ENCODE assay signal across 26 mouse cellular contexts in genomic region chr13:46011232-46011631, GRCm38 (mm10). TPM values are rescaled to one million over a fixed set of nuclear protein-coding genes. Genes with fewer than 3 reads are reported as not detected.
A peak's percentile ranks its signal among the peaks of the same experiment; 100 is the strongest.
DNase-seq lines count a peak whose midpoint lies in the region; ATAC-seq and TF ChIP-seq lines count a peak whose summit lies in the region.
"Had no signal": no experiment of that assay in that cellular context is flagged by ENCODE, and none has a peak within 500 bp of the region (broad histone marks: within the 10 kb centered on the region; RNA-seq: fewer than 3 reads in every experiment).

No protein-coding gene starts in this region.

- TF ChIP-seq POLR2A in heart, adult 2 months (IDR thresholded peaks at IDR 0.05; ENCODE audit: insufficient read depth, low read depth, low read length): no peak

- H3K4me1 ChIP-seq in heart, adult 2 months (ENCODE audit: control insufficient read depth, insufficient read depth, low read length): peaks cover 6% of the 10 kb centered on the region
- peaks cover 8% of the 10 kb centered on the region for H3K4me1 ChIP-seq in lung, embryonic 15.5 days
- peaks cover 6 to 16% of the 10 kb centered on the region in 2 experiments; a peak in 3 of 4 replicates for H3K4me1 ChIP-seq in ES-E14 (ENCODE audit: control insufficient read depth in 2 of 2, insufficient read depth in 2 of 2, low read length in 2 of 2, poor library complexity in 1 of 2)
- H3K4me1 ChIP-seq in stomach, embryonic 15.5 days: peaks cover 5% of the 10 kb centered on the region; the same call in 1 of the 2 replicates

- H3K9me3 ChIP-seq in lung, embryonic 15.5 days: no peaks in the 10 kb centered on the region
- H3K9me3 ChIP-seq in ES-E14 (ENCODE audit: control insufficient read depth, insufficient read depth, low read depth, low read length): no peaks in the 10 kb centered on the region
- no peaks in the 10 kb centered on the region for H3K9me3 ChIP-seq in stomach, embryonic 15.5 days
- H3K9me3 ChIP-seq: embryonic facial prominence, embryonic 12.5 days; heart, embryonic 13.5 days; limb, embryonic 15.5 days; megakaryocyte, embryonic 14.5 days; midbrain, embryonic 13.5 days had no signal

- H3K4me3 ChIP-seq in heart, adult 2 months: no peak overlapping the region
- no peak overlapping the region for H3K4me3 ChIP-seq in lung, embryonic 15.5 days
- peak overlapping the region; percentile 3 to 40; a peak in 2 of 4 replicates for H3K4me3 ChIP-seq in ES-E14 (ENCODE audit: insufficient read depth in 1 of 2, low read depth in 1 of 2, low read length in 2 of 2, poor library complexity in 1 of 2, severe bottlenecking in 1 of 2)
- H3K4me3 ChIP-seq in stomach, embryonic 15.5 days (replicated peaks): no peak overlapping the region
- H3K4me3 ChIP-seq: embryonic facial prominence, embryonic 12.5 days; heart, embryonic 13.5 days; limb, embryonic 15.5 days; megakaryocyte, embryonic 14.5 days; midbrain, embryonic 13.5 days had no signal

- no peak for TF ChIP-seq CTCF in heart, adult 2 months (IDR thresholded peaks at IDR 0.05)

- no peaks in the 10 kb centered on the region for H3K27me3 ChIP-seq in heart, adult 2 months (ENCODE audit: control insufficient read depth, insufficient read depth, low read length)
- H3K27me3 ChIP-seq in lung, embryonic 15.5 days: peaks cover 13% of the 10 kb centered on the region; the same call in 1 of the 2 replicates
- H3K27me3 ChIP-seq in stomach, embryonic 15.5 days (replicated peaks): 0 out of 2 replicates have a peak, but pooled peaks cover 4% of the 10 kb centered on the region
- H3K27me3 ChIP-seq: embryonic facial prominence, embryonic 12.5 days; midbrain, embryonic 13.5 days had no signal

- TF ChIP-seq EP300 in heart, adult 2 months (IDR thresholded peaks at IDR 0.05; ENCODE audit: insufficient read depth, low read depth, low read length): no peak

- H3K79me2 ChIP-seq in heart, adult 2 months (replicated peaks; ENCODE audit: control insufficient read depth, insufficient read depth, low read length): no peaks in the 10 kb centered on the region

- 34% methylated on average over 9 of the region's 9 CpGs for WGBS in heart, adult 2 months
- WGBS in lung, embryonic 15.5 days: 30% methylated on average over 9 of the region's 9 CpGs
- WGBS in stomach, embryonic 15.5 days: 29% methylated on average over 9 of the region's 9 CpGs

- ATAC-seq in lung, embryonic 15.5 days (ENCODE audit: borderline replicate concordance, extremely low read depth, low FRiP score, low TSS enrichment): peak; percentile 42; the same call in 1 of the 2 replicates
- peak; percentile 50; the same call in 1 of the 2 replicates for ATAC-seq in stomach, embryonic 15.5 days (ENCODE audit: insufficient read depth, low FRiP score, low read depth)
- ATAC-seq in megakaryocyte, adult 5-6 weeks (ENCODE audit: poor library complexity, severe bottlenecking): no peak
- ATAC-seq: forebrain, postnatal 0 days; hindbrain, postnatal 0 days; midbrain, embryonic 13.5 days had no signal

- in situ Hi-C loops in ES-E14 (cut with MboI; ENCODE audit: low sequenced_read_pairs in 2 of 2, unreplicated experiment in 2 of 2): no loop called here

- no peak overlapping the region for H3K9ac ChIP-seq in heart, adult 2 months (ENCODE audit: low read depth, low read length)
- H3K9ac ChIP-seq in lung, embryonic 15.5 days: no peak overlapping the region
- no peak overlapping the region; the same call in 1 of the 2 replicates for H3K9ac ChIP-seq in ES-E14 (ENCODE audit: insufficient read depth, low read depth, low read length, poor library complexity, severe bottlenecking)
- no peak overlapping the region for H3K9ac ChIP-seq in stomach, embryonic 15.5 days
- H3K9ac ChIP-seq: embryonic facial prominence, embryonic 12.5 days; forebrain, postnatal 0 days; heart, embryonic 13.5 days; limb, embryonic 15.5 days; midbrain, embryonic 13.5 days had no signal

- H3K36me3 ChIP-seq in heart, adult 2 months (ENCODE audit: control insufficient read depth, insufficient read depth, low read length): no peaks in the 10 kb centered on the region
- no peaks in the 10 kb centered on the region for H3K36me3 ChIP-seq in lung, embryonic 15.5 days
- H3K36me3 ChIP-seq in ES-E14 (ENCODE audit: control insufficient read depth, insufficient read depth, low read length, poor library complexity, severe bottlenecking): no peaks in the 10 kb centered on the region
- H3K36me3 ChIP-seq in stomach, embryonic 15.5 days: no peaks in the 10 kb centered on the region
- H3K36me3 ChIP-seq: embryonic facial prominence, embryonic 12.5 days; heart, embryonic 13.5 days; limb, embryonic 15.5 days; midbrain, embryonic 13.5 days had no signal

- intact Hi-C loops in heart, adult 2 months (cut with DNase I): no loop called here

- no peak overlapping the region for H3K27ac ChIP-seq in heart, adult 2 months
- no peak overlapping the region for H3K27ac ChIP-seq in lung, embryonic 15.5 days
- H3K27ac ChIP-seq in ES-E14 (ENCODE audit: insufficient read depth, low read depth, low read length, poor library complexity, severe bottlenecking): no peak overlapping the region; the same call in 1 of the 2 replicates
- H3K27ac ChIP-seq in stomach, embryonic 15.5 days: no peak overlapping the region
- H3K27ac ChIP-seq: embryonic facial prominence, embryonic 12.5 days; heart, embryonic 13.5 days; hindbrain, postnatal 0 days; limb, embryonic 15.5 days; midbrain, embryonic 13.5 days had no signal

- peak; percentile 15 for DNase-seq in heart, adult 11 months
- no peak for DNase-seq in heart, adult 2 months
- DNase-seq in lung, postnatal 36 days: no peak
- peak; percentile 70 for DNase-seq in ES-E14 (ENCODE audit: low read depth, low spot score)
- DNase-seq in cerebellum, adult 18-20 months: no peak
- DNase-seq: adrenal gland, postnatal 36 days; cerebellum, adult 9-11 months; forebrain, postnatal 0 days; gastrocnemius, postnatal 14 days; heart, adult 18-20 months; heart, postnatal 14 days; kidney, adult 11 months; layer of hippocampus, adult 9-11 months; left cerebral cortex, postnatal 4 days; lung, adult 2 months; retina, postnatal 1 day; thymus, postnatal 14 days had no signal

- no peak overlapping the region for H3K4me2 ChIP-seq in lung, embryonic 15.5 days
- H3K4me2 ChIP-seq in stomach, embryonic 15.5 days: no peak overlapping the region
- H3K4me2 ChIP-seq: embryonic facial prominence, embryonic 12.5 days; heart, embryonic 13.5 days; limb, embryonic 15.5 days; midbrain, embryonic 13.5 days had no signal

TF ChIP-seq in ES-E14, 5 proteins besides CTCF, POLR2A, EP300 and RAD21:
- TF ChIP-seq MAFK (IDR thresholded peaks at IDR 0.05; ENCODE audit: insufficient read depth, low read depth, low read length) (no peak), HCFC1 (IDR thresholded peaks at IDR 0.05; ENCODE audit: borderline replicate concordance, insufficient read depth, low read length) (no peak), CHD2 (IDR thresholded peaks at IDR 0.05; ENCODE audit: low read depth, low read length) (no peak), ZNF384 (IDR thresholded peaks at IDR 0.05; ENCODE audit: low read depth, low read length) (no peak), ZC3H11A (IDR thresholded peaks at IDR 0.05; ENCODE audit: borderline replicate concordance, low read depth, low read length) (no peak)

RNA-seq across cellular contexts. Expression of gene Atxn1, which starts 46.4 kb away (rescaled TPM):
- total RNA-seq in heart, adult 2 months (2021): 10 to 100 TPM; 27.3 to 30.1 TPM
- 7.5 and 11.7 TPM in 2 replicates for polyA plus RNA-seq in heart, adult 2 months (2012; rRNA removed)
- polyA plus RNA-seq in lung, embryonic 15.5 days (2015; fragmentation: Nextera tagmentation; extraction: Ambion mirVana): 7.4 and 8.5 TPM in 2 replicates
- total RNA-seq in ES-E14 (2012; rRNA removed): 3.5 and 7.8 TPM in 2 replicates
- polyA plus RNA-seq in stomach, embryonic 15.5 days (2015; fragmentation: Nextera tagmentation; extraction: Ambion mirVana): 7.1 and 8.5 TPM in 2 replicates
- 4.8 and 9.0 TPM in 2 replicates for total RNA-seq in megakaryocyte, adult 5-6 weeks (2015)
- total RNA-seq in megakaryocyte, adult 5-6 weeks (2017): 5.9 and 22.2 TPM in 2 replicates

Comparison
In these comparisons a context has a peak if more than half of its experiments do, and no peak if none do; other contexts are left out.
1. DNase-seq: peak in heart, adult 11 months (single experiment) and ES-E14 (single experiment); none in heart, adult 2 months (0 of 2), lung, postnatal 36 days (single experiment) and cerebellum, adult 18-20 months (0 of 2).
2. H3K4me3 ChIP-seq: peak in ES-E14 (2 of 2); none in heart, adult 2 months (single experiment), lung, embryonic 15.5 days (single experiment) and stomach, embryonic 15.5 days (single experiment).